Mouse (Mus musculus) CD4-positive, CD25-positive, alpha-beta regulatory T cell, adult 4 months (primary cell): ENCODE results near the gene Robo3. TPM values are rescaled to one million over a fixed set of nuclear protein-coding genes. Genes with fewer than 3 reads are reported as not detected.

Experiments
- ATAC-seq: one replicate; pipeline ENCODE4 v1.8.0; 2017
- polyA plus RNA-seq, 2 experiments: library from polyadenylated mRNA; unstranded; fragments of 100-300 nt; shearing (Covaris generic); gene quantifications; one replicate each; pipeline ENCODE4 v1.2.1; 2017

The Robo3 gene
- polyA plus RNA-seq, 2 experiments from 2014 or later: not detected

DNA sequence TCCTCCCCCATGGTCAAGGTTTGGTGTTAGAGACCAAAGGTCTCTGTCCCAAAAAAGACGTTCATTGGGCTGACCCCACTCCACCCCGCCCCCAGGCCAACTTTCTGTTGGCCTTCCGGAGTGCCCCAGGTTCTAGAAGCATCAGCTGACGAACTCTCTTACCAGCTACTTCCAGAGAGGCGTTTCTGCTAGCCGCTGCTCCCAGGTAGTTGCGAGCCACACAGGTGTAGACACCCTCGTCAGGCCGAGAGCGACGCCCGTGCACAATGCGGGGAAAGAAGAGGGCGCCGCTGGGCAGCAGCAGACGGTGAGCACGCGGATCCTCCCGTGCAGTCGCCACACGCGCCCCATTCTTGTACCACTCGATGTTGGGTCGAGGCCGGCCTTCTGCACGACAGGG lies 3.7 kb downstream of the Robo3 start:
- no peak for ATAC-seq

DNA sequence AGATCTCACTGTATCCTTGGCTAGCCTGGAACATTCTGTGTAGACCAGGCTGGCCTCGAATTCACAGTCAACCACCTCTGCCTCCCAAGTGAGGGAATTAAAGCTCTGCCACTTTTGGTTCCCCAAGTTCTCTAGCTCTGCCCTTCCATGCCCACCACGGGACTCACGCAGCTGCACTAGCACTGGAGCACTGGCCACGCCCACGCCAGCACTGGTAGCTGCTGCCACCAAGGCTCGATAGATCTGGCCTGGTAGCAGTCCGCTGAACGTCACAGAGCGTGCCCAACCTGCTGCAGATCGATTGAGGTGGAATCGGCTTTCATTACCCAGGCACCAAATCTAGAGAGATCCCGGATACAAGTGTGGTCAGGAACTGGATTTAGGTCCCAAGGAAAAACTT lies 11.8 kb downstream of the Robo3 start:
- peak; percentile 31 for ATAC-seq

- peak; percentile 96 for ATAC-seq
Observed at GRCm38 (mm10) chr9:37420676-37421075, 12.4 kb downstream of the Robo3 start.

- ATAC-seq: no peak
Observed at GRCm38 (mm10) chr9:37418791-37419190, 14.3 kb downstream of the Robo3 start.

- ATAC-seq: no peak
Observed at GRCm38 (mm10) chr9:37414666-37415065, 18.4 kb downstream of the Robo3 start.

GRCm38 (mm10) chr9:37412989-37413388 lies 20.1 kb downstream of the Robo3 start:
- no peak for ATAC-seq

GRCm38 (mm10) chr9:37409698-37410445 lies 23.2 kb downstream of the Robo3 start:
- no peak for ATAC-seq

GRCm38 (mm10) chr9:37407850-37408502 lies 25.1 kb downstream of the Robo3 start:
- ATAC-seq: no peak

GRCm38 (mm10) chr9:37406372-37406771 lies 26.7 kb downstream of the Robo3 start:
- ATAC-seq: peak; percentile 89

DNA sequence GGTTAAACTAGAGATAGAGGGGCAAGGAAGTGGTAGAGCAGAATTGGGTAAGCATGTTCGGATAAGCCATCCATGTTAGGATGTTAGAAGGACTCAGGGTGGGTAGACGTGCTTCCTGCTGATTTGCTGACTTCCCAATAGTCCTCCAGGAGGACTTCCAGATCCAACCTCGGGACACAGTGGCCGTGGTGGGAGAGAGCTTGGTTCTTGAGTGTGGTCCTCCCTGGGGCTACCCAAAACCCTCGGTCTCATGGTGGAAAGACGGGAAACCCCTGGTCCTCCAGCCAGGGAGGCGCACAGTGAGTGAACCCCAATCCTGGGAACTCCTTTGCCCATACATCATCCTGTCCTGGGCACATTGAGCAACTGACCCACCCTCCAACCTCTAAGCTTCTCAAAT lies 30.0 kb downstream of the Robo3 start:
- no peak for ATAC-seq

- ATAC-seq: no peak
Observed at GRCm38 (mm10) chr9:37402501-37402900, 30.5 kb downstream of the Robo3 start.

DNA sequence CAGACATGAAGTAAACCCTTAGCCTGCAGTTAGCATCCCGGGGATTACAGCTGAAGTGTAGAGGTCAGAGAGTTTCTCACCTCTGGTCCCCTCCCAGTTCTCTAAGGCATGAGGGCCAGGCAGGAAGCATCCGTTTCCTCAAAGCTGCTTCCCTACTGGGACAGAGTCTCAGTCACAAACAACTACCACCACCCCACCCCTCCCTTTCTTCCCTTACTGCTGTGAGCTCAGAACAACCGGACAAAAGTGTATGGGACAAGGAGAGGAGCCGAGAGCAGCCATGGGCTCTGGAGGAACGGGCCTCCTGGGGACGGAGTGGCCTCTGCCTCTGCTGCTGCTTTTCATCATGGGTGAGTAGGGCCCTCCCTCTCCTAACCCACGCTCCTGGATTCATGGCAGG lies 31.2 kb downstream of the Robo3 start, which contains the start of gene Robo4:
Gene Robo4 (plus strand): TSS at position 96 of the 400 bp plus-strand sequence.
- ATAC-seq: no peak

- ATAC-seq: no peak
Observed at GRCm38 (mm10) chr9:37400585-37400984, 32.5 kb downstream of the Robo3 start.

- ATAC-seq: no peak
Observed at GRCm38 (mm10) chr9:37393482-37394131, 39.4 kb downstream of the Robo3 start.

DNA sequence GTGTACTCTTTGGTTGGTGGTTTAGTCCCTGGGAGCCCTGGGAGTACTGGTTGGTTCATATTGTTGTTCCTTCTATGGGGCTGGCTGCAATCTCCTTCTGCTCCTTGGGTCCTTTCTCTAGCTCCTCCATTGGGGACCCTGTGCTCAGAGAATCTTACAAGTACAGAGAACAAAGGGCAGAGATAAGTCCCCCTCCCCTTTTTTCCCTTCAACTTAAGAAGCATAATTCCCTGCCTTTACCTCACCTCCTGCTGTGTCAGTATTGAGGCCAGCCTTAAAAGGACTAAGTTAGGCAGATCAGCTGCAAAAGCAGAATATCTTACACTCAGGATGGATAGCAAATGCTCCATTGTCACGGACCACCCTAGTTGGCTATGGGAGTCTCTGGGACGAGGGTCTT lies 41.0 kb downstream of the Robo3 start:
- ATAC-seq: no peak

DNA sequence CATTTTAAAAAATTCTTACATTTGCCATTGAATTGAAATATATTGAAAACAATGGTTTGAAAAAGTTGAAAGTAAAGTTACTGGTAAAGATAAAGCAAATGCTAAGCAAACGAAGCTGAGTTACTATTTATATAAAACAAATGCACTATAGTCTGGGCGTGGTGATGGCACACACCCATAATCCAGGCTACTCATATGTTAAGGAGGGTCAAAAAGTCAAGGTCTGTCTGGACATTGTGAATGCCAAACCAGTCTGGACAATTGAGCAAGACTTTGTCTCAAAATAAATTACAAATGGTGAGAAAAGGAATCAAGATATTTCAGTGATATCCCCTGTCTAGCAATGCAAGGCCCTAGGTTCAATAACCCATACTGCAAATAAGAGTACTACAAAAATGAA lies 42.2 kb downstream of the Robo3 start:
- ATAC-seq: no peak

GRCm38 (mm10) chr9:37384284-37385182 lies 48.5 kb downstream of the Robo3 start:
- no peak for ATAC-seq

GRCm38 (mm10) chr9:37383161-37383560 lies 49.9 kb downstream of the Robo3 start:
- no peak for ATAC-seq

GRCm38 (mm10) chr9:37375718-37376117 lies 57.3 kb downstream of the Robo3 start:
- ATAC-seq: no peak

- ATAC-seq: no peak
Observed at GRCm38 (mm10) chr9:37371232-37371801, 61.7 kb downstream of the Robo3 start.

DNA sequence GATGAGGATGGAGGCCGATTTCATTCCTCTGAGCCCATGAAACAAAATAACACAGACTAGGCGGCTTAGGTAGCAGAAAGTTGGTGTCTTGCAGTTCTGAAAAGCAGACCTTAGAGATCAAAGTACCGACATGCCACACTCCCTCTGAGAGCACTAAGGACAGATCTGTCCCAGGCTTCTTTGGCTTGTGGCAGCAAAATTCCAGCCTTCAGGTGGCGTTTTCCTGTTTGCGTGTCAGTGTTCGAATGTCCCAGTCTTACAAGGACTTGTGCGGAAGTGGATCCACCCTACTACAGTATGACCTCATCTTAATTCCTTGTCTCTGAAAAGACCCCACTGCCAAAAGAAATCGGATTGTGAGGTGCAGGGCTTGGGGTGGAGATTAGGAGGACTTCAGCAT lies 64.2 kb downstream of the Robo3 start:
- no peak for ATAC-seq
